Mouse (Mus musculus) adrenal gland, postnatal 25 days (tissue): ENCODE measurements around the gene Gm10961. TPM values are rescaled to one million over a fixed set of nuclear protein-coding genes. Genes with fewer than 3 reads are reported as not detected.
"Not testable (repeated sequence)": the region's sequence is repeated elsewhere in the genome, so short reads cannot be mapped to it uniquely, and the experiment has no call there.

Experiments used
- DNase-seq: peaks from one replicate; pipeline ENCODE4 v3.0.0; 2021; ENCODE audit warnings: mixed read lengths
- total RNA-seq: library from RNA; stranded (reverse); gene quantifications from 2 replicates; pipeline ENCODE4 v1.2.3, GENCODE M21; 2021

Gm10961 gene
- total RNA-seq, 1 experiment from 2014 or later, result not detected

DNA sequence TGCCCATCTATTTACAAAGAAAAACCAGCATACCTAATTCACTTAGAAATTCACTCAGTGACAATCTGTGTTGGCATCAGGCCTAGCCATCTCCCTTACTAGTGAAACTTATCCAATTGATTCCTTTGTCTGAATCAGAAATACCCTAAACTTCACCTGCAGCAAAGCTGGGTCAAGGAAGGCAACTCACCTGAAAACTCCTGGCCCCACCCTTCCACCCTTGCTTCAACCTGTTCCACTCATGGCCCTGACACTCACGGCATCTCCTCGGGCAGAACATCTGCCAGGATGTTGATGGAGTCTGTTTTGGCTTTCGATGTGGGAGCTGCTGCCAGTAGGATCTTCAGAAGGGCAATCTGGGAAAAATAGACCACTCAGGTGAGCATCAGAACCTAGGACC lies 13.3 kb upstream of the Gm10961 start:
- no peak for DNase-seq

DNA sequence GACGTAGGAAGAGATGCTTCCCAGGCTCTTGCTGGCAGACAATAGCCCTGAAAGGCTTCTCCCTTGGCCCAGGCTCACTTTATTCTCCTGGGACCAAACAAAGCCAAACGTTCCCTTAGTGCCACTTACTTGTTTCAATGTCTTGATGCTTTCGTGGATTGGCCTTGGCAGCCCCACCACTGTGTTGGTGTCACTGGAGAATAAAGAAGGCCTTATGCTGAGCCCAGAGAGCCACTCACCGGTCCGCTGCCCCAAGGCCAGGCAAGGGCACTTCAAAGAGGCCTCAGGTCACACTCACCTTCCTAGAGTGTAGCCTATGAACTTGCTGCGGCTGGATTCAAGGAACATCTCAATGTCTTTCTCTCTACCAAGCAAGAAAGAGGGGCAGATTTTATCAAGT lies 11.2 kb upstream of the Gm10961 start:
- no peak for DNase-seq

DNA sequence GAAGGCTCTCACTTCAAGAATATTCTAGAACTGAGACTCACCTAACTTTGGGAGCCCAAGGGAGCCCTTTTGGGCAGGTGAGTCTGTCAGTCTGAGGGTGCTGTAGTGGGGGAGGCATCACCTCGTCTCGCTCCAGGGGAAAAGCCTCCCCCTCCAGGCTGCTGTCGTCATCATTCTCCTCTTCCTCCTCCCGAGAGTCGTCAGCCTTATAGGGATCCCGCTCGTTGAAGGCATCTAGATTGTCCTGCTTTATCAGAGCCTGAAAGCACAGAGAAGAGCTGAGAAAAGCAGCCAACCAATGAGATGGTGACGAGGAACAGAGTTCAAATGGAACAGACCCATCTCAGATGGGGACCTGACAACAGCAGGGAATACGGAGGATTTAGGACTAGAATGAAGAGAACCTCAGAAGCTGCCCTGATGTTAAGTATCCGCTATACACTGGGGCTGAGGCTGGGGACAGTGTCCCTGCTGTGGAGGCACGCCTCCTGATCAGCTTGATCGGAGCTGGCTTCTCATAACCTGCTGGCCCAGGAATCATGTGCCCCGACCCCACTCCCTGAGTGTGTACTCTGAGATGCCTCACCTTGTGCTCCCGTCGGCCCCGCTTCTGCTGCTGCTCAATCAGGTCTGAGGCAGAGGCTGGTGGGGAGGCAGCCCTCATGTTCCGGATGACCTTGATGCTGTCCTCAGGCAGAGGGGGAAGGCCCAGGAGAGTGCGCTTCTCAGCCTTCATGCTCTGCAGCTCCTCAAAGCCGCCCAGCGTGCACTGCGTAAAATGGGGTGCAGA lies 9.6 kb upstream of the Gm10961 start:
- no peak for DNase-seq

DNA sequence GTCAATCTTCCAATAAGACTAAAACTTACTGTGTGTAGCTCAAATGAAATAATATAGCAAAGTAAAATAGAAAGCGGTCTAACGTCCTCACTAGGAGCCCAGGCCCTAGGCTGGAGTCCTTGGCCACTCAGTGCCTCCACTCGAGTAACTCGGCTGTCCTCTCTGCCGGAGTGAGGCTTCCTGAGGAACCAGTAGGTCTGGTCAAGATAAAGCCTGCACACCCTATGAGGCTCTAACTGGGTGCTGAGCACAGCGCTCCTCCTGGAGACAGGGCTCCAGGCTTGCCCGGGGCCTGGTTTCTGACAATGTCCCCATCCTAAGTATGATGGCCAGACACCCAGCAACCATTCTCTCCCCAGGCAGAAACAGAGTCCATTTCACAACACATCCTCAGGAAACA lies 8.6 kb upstream of the Gm10961 start:
- no peak for DNase-seq

DNA sequence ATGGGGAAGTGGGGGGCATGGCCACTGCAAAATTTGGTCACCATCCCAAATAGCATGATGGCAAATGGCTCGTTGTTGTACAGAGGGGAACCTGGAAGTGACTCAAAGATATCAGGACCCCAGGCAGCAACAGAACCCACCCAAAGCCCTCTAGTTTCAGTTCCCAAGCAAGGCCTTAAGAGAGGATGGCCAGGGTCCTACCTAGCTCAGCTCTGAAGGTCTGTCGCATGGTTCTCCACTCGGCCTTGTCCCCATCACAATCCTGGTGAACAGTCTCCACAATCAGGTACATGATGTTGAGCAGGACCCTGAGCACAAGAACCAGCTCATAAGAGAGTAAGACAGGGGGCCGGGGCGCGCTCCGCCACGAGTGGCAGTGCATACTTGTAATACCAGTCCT lies 6.7 kb upstream of the Gm10961 start:
- no peak for DNase-seq

DNA sequence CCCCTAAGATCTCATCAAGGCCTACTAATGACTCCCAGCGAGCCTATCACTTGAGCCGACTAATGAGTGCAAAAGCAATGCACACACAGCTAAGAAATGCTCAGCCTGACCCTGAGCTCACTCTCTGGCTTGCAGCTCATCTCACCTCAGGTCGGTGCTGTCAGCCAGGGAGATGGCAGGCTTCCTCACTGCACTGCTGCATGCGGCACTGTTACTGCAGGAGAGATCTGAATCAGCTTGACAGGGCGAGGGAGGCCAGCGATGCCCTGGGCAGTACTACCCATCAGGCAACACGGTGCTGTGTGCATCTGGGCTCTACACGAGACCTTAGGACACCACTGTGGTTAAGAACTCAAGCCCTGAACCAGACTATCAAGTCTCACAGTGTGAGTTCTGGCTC lies 5.6 kb upstream of the Gm10961 start:
- DNase-seq, result no peak

DNA sequence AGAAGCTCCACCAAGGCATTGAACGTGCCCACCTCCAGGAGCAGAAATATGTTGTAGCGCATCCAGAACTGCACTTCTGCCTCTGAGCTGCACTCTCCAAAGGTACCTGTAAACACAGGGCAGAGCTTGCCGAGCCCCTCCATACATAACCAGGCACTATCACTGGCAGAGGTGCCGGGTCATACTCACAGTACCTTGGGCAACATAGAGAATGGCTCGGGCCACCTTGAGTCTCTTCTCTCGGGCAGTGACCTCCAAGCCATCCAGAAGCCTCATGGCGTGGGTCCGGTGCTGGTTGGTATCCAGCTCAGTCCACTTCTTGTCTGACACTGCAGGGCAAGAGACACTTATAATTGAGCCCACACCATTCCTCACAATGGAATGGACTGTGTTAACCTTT lies 4.4 kb upstream of the Gm10961 start:
- no peak for DNase-seq

DNA sequence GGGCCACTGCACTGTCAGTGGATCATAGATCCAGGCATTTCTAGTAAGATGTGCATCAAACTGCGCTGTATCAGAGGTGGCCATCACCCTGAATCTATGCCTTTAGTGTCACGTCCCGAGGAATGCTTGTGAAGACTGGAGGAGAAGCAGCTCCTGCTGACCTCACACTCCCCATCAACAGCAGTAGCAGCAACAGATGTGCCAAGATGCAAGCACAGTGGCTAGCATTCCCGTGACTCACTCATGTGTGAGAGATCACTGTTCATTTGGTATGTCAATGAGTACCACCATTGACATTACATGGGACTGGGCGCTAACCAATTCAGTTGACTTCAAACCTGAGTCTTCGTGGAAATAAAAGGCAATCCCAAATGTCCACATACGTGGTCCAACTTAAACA lies 3.5 kb upstream of the Gm10961 start:
- DNase-seq, result no peak

DNA sequence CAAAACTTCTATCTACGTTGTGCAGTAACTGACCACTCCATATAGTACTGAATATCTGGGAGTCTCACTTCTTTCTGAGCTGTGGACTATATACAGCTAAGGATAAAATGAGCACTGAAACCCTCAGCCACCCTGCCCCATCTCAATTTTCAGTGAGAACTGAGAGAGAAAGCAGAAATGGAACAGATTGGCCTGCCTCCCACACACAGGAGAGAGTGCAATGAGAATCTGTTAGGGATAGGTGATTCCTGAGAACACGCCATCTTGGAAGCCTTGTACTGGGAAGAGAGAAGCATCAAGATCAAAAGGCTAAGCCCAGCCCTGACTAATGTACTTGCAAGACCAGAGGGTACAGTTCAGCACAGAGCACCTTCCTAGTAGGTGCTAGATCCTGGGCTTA lies 2.6 kb upstream of the Gm10961 start:
- DNase-seq, result no peak

DNA sequence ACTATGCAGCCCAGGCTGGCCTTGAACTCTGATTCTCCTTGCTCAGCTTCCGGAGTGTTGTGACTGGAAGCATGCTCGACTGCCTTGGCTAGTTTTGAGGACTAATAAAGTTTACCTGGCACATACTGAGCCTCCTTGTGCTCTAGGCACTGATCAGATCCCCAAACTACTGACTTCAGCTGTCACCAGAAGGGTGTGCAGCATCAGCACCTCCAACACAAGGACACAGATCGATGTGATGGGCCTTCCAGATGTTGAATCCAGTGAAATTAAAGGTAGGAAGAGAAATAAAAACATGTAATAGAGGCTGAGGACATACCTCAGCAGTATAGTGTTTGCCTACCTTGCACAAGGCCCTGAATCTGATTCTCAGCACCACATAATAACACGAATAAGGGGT lies 1.7 kb upstream of the Gm10961 start:
- no peak for DNase-seq

DNA sequence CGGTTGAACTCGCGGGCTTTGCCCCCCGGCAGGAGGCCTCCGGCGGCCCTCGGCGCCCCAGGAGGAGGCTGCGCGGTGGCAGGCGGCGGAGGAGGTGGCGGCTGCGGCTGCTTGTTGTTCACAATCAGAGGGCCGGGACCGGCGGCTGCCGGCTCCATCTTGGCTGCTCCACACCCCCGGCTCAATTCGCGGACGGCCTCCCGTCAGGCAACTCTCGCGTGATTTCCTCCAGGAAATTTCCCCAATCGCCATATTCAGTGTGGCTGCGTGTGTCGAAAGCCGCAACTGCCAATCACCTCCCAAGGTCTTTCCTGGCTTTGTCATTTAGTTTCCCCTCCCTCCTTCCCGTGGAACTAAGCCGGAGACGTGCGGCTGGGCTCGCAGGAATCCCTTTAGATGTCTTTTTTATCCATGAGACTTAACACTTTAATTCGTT lies 419 bp downstream of the Gm10961 start, which contains the start of gene Strip1:
Strip1 (minus strand) TSS at position 172 of the 436 bp plus-strand sequence.
- DNase-seq, result peak; percentile 89

DNA sequence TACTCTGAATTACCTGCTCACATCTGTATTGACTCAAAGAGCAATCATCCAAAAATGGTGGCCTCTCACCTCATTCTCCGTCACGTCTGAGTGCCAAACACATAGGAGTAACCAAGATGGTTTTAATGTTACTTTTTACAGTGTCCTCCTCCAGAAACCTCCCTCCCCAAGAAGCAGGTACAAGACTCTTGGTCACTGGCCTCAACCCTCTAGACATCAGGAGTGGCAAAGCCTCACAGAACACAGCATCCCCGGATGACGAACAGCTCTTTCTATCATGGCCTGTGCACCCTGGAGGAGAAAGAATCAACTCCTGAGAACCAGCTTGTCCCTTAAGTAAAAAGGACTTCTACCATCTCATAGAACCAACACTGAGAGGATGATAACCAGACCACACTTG lies 1.7 kb downstream of the Gm10961 start:
- no peak for DNase-seq

DNA sequence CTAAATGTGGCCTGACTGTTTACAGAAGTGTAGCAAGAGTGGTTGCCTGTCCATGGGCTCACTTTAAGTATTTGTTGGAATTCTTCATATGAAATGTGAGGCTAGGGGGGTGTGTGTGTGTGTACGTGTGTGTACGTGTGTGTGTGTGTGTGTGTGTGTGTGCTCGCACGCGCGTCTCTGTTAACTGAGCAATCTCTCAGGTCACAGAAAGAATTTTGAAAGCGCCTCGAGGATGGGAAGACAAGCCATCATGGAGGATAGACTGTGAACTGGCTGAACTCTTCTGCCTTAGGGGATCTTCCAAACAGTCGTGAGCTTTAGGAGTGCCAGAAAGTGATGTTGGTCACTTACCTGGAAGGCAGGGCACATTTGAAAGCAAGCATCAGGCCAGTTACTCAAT lies 2.8 kb downstream of the Gm10961 start:
- no peak for DNase-seq

DNA sequence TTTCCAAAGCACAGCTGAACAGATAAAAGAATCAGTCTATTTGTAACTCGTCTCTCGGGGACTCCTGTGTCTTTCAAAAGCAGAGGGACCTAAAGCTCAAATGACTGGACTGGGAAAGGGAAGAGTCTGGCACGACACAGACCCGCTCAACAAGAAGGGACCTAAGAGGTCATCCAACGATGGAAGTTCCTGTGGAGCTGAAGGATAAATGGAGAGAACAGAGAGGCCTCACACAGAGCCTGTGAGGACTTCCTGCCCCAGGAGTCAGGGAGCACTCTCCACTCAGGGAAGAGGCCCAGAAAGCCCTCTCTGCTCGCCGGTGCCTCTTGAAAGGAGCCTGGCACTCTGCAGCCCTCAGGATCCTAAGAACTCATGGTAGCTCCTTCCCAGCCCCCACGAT lies 4.7 kb downstream of the Gm10961 start:
- no peak for DNase-seq

DNA sequence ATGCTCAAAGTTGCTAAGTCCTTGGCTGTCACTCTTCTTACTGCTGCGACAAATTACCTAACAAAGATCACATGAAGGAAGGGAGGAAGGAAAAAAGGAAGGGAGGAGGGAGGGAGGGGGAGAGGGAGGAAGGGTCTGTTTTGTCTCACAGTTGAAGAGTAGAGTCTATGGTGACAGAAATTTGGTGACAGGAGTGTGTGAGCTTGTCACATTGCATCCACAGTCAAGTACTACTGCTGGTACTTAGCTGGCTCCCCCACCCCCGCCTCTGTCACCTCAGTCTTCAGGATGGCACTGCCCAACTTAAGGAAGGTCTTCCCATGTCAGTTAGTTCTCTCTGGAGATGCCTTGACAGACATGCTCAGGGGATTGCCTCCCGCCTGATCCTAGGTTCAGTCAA lies 5.1 kb downstream of the Gm10961 start:
- DNase-seq, result no peak

DNA sequence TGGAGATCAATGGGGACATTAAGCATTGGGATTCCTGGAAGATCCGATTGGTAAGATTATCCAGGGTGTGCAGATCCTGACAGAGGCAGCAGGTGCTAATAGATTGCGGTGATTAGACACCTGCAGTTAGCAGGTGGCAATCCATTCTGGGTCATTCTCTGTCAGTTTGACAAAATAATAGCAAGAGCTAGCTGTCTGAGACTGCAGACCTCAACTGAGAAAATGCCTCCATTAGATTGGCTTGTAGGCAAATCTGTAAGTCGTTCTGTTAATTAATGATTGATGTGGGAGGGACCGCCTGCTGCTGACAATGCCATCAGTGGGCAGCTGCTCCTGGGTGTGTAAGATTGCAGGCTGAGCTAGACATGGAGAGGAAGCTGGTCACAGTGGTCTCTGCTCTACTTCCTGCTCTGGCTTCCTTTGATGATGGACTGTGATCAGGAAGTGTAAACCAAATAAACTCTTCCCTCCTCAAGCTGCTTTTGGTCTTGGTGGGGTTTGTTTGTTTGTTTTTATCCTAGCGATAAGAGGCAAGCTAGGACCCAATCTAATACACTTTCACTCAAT lies 6.6 kb downstream of the Gm10961 start:
- DNase-seq, result no peak

DNA sequence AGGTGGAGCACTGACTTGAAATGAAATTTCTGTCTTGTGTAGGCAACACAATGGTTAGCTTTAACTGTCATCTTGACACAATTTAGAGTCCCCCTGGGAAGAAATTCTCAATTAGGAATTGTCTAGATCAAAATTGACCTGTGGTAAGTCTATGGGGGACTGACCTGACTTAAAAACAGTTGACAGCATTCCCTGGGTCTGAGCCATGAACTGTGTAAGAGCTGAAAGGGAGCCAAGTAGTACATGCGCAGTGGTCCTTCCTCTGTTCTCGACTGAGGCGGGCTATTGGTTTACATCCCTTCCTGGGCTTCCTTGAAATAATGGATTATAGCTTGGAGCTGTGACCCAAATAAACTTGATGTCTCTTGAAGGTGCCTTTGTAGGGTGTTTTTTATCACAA lies 15.8 kb downstream of the Gm10961 start:
- DNase-seq, result no peak

DNA sequence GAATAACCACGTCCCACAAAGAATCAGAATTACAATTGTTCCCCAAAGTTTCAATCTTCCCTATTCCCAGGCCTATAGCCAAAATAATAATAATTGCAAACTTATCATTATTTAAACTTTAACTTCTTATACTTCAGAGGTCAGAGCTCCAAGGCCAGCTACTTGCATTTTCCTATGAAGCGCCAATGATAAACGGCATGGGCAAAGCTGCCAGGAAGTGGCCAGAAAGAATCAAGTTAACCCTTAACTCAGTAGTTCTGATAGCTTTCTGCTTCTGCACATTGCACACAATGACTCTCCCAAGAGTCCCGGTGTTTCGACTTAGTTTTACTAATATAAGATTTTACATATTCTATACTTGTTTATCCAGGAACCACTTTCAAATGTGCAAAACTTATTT lies 19.2 kb downstream of the Gm10961 start:
- not testable (repeated sequence) for DNase-seq

DNA sequence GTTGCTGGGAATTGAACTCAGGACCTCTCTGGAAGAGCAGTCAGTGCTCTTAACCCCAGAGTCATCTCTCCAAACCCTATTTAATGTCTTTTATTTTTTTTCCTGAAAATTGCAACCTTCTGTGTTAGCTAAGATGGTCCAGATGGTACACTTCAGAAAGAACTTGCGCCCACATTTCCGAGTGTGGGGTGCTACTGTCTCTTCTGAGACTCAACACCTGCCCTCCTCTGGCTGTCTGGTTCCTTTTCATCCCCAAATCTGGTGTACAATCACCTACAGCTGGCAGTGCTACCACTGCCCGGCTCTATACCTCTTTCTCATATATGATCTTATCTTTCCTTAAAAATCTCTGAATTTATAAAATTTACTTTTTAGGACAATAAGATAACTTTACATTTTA lies 21.8 kb downstream of the Gm10961 start:
- DNase-seq, result no peak

DNA sequence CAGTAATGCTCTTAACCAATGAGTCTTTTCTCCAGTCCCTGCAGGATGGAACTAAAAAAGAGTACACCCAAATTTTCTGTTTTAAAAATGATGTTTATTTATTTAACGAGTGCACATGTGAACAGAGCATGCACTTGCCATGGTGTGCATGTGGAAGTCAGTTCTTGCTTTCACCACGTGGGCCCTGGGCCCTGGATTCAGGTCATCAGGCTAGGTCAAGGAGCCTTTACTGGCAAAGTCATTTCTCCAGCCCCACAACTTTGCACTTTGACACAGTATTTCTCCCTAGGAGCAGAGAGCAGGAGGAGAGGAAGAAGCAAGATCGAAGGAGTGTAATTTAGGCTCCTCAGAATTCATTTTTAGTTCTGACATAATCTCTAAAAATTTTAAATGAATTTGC lies 23.7 kb downstream of the Gm10961 start:
- no peak for DNase-seq

DNA sequence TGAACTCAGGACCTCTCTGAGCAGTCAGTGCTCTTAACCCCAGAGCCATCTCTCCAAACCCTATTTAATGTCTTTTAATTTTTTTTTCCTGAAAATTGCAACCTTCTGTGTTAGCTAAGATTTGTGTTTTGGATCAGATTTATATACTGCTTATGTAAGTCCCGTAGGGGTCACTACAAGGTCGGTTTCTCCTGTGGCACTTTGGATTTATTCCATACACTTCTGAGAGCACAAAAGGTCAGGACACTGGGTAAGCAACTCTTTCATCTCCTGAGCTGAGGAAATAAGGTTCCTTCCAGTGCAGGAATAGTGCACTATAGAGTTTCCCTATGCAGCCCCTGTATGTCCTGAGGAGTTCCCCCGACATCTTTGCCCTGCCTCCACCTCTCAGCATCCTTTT lies 24.4 kb downstream of the Gm10961 start:
- DNase-seq, result no peak

DNA sequence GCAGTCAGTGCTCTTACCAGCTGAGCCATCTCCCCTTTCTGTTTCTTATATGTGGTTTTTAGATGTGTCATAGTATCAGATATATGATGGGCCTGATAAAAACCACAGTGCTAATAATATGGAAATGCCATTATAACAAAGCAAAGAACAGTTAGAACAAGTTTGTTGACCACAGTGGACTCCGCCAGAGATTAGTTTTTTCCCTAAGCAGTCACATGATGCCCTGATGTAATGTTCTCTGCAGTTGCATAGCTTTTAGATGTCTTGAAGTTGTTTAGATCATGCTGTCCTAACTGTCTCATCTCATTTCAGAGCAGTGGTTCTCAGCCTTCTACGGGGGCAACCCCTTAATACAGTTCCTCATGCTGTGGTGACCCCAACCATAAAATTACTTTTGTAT lies 25.0 kb downstream of the Gm10961 start:
- DNase-seq, result no peak

DNA sequence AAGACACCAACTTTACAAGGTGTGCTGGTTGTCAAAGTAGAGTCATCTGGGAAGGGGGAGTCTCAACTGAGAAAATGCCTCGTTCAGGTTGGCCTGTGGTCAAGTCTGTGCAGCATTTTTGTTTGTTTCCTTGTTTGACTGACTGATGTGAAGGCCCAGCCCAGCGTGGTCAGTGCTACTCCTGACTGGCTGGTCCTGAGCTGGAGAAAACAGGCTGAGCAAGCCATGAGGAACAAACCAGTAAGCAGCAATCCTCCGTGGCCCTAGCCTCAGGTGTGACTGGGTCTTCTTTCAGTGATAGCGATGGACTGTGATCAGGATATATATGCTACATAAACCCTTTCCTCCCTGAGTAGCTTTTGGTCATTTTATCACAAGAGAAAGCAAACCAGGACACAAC lies 25.8 kb downstream of the Gm10961 start:
- no peak for DNase-seq

DNA sequence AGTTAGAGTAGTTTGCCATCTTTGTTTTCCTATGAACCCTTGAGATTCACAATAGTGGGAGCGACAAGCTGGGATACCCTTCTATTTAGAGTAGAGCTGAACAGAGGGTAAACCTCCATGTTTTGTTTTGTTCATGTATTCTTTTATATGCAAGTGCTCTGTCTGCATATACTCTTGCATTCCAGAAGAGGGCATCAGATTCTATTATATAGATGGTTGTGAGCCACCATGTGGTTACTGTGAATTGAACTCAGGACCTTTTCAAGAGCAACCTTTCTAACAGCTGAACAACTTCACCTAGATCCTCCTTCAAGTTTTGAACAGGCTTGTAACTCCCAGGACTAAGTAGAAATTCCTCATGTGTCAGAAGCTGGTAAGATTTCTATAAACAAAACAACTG lies 27.9 kb downstream of the Gm10961 start:
- DNase-seq, result no peak
